Mouse (Mus musculus) lung, postnatal 14 days (tissue): ENCODE results near the gene Crym.
A peak's percentile ranks its signal among the peaks of the same experiment; 100 is the strongest.

Experiments
- DNase-seq: peaks from one replicate; pipeline ENCODE4 v3.0.0; 2021

Crym gene

GRCm38 (mm10) chr7:120201771-120202170 is at the start of gene Crym:
Gene Crym (minus strand): TSS chr7:120202111.
- DNase-seq: no peak

- DNase-seq: peak; percentile 3
These were observed 39.2 kb upstream of the Crym start for GRCm38 (mm10) chr7:120241092-120241491.

GRCm38 (mm10) chr7:120228541-120228940 is 26.6 kb upstream of the Crym start:
- no peak for DNase-seq

GRCm38 (mm10) chr7:120205989-120206388 is 4.1 kb upstream of the Crym start:
- peak; percentile 16 for DNase-seq

GRCm38 (mm10) chr7:120203789-120204188 is 1.9 kb upstream of the Crym start, which contains the start of gene Abca14:
Gene Abca14 (plus strand): TSS chr7:120203961.
- DNase-seq: peak; percentile 88

- DNase-seq: peak; percentile 47
These were observed 623 bp downstream of the Crym start for GRCm38 (mm10) chr7:120201231-120201744.

GRCm38 (mm10) chr7:120195207-120195606 is 6.7 kb downstream of the Crym start:
- no peak for DNase-seq

GRCm38 (mm10) chr7:120192816-120193215 is 9.1 kb downstream of the Crym start:
- no peak for DNase-seq

- no peak for DNase-seq
These were observed 9.7 kb downstream of the Crym start for GRCm38 (mm10) chr7:120192207-120192606.

- DNase-seq: no peak
These were observed 11.7 kb downstream of the Crym start for GRCm38 (mm10) chr7:120190150-120190665.

GRCm38 (mm10) chr7:120189369-120190149 is 12.4 kb downstream of the Crym start:
- DNase-seq: no peak

- no peak for DNase-seq
These were observed 13.0 kb downstream of the Crym start for GRCm38 (mm10) chr7:120188946-120189345.

- DNase-seq: no peak
These were observed 19.0 kb downstream of the Crym start for GRCm38 (mm10) chr7:120182891-120183290.

- no peak for DNase-seq
These were observed 20.3 kb downstream of the Crym start for GRCm38 (mm10) chr7:120181401-120182230.

- DNase-seq: no peak
These were observed 21.4 kb downstream of the Crym start for GRCm38 (mm10) chr7:120180547-120180946.

GRCm38 (mm10) chr7:120178935-120179334 is 23.0 kb downstream of the Crym start:
- no peak for DNase-seq

- DNase-seq: no peak
These were observed 24.3 kb downstream of the Crym start for GRCm38 (mm10) chr7:120177611-120178010.

GRCm38 (mm10) chr7:120174723-120175504 is 27.0 kb downstream of the Crym start:
- DNase-seq: no peak

- DNase-seq: no peak
These were observed 28.2 kb downstream of the Crym start, which contains the start of gene Anks4b for GRCm38 (mm10) chr7:120173603-120174244. Gene Anks4b (plus strand): TSS chr7:120173858.

- no peak for DNase-seq
These were observed 29.7 kb downstream of the Crym start for GRCm38 (mm10) chr7:120172188-120172700.

GRCm38 (mm10) chr7:120163581-120164251 is 38.2 kb downstream of the Crym start:
- no peak for DNase-seq
